ENCODE assay signal across 8 mouse cellular contexts in the genomic region with DNA sequence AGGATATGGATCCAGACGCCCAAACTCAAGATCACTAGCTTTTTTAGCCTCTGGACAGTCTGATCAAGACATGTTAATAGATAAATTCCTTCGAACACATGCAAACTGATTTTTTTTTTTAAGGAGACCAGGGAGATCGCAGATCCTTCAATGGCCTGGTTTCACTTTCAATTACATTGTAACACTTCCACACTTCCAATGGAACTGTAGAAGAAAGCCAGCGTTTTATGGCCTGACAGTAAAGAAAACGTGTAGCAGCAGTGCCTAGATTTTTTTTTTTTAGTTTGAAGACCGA. TPM values are rescaled to one million over a fixed set of nuclear protein-coding genes. Genes with fewer than 3 reads are reported as not detected.
DNase-seq lines count a peak whose midpoint lies in the region; ATAC-seq and TF ChIP-seq lines count a peak whose summit lies in the region.

No protein-coding gene starts in this region.

- 6% methylated on average over 6 of the region's 6 CpGs for WGBS in cerebellum, adult 2 months
- 6% methylated on average over 6 of the region's 6 CpGs for WGBS in liver, embryonic 14.5 days (ENCODE audit: insufficient replicate concordance)

- no peak for ATAC-seq in liver, embryonic 14.5 days (ENCODE audit: insufficient read depth)
- ATAC-seq in frontal cortex, adult (ENCODE audit: low TSS enrichment) = no peak
- ATAC-seq in granulocyte monocyte progenitor cell, adult 5-6 weeks (replicated peaks; ENCODE audit: poor library complexity, severe bottlenecking) = no peak

- peaks cover 24% of the 10 kb centered on the region for H3K4me1 ChIP-seq in cerebellum, adult 2 months (ENCODE audit: control insufficient read depth, insufficient read depth, low read length)
- peaks cover 9% of the 10 kb centered on the region for H3K4me1 ChIP-seq in testis, adult 2 months (ENCODE audit: control insufficient read depth, insufficient read depth, low read length)
- H3K4me1 ChIP-seq in liver, embryonic 14.5 days (replicated peaks; ENCODE audit: control insufficient read depth in 2 of 2, insufficient read depth in 2 of 2, low read length in 1 of 2) = peaks cover 13 to 23% of the 10 kb centered on the region in 2 experiments

- H3K9ac ChIP-seq in liver, embryonic 14.5 days (replicated peaks) = peak overlapping the region; percentile 88

- TF ChIP-seq POLR2A in cerebellum, adult 2 months (IDR thresholded peaks at IDR 0.05; ENCODE audit: borderline replicate concordance, insufficient read depth, low read length) = no peak
- TF ChIP-seq POLR2A in testis, adult 2 months (IDR thresholded peaks at IDR 0.05; ENCODE audit: control insufficient read depth, low read depth, low read length) = no peak

- H3K36me3 ChIP-seq in testis, adult 2 months (ENCODE audit: control insufficient read depth, insufficient read depth, low read length) = no peaks in the 10 kb centered on the region
- no peaks in the 10 kb centered on the region for H3K36me3 ChIP-seq in liver, embryonic 14.5 days (replicated peaks; ENCODE audit: control insufficient read depth, insufficient read depth, low read depth)

- H3K9me3 ChIP-seq in liver, embryonic 14.5 days (ENCODE audit: control insufficient read depth, low read length) = no peaks in the 10 kb centered on the region

- no peak overlapping the region for H3K27ac ChIP-seq in cerebellum, adult 2 months (ENCODE audit: insufficient read depth, low read length)
- H3K27ac ChIP-seq in testis, adult 2 months (ENCODE audit: control insufficient read depth, insufficient read depth, low read depth, low read length) = no peak overlapping the region; the same call in 1 of the 2 replicates
- no peak overlapping the region; the same call in 1 of the 2 replicates for H3K27ac ChIP-seq in liver, embryonic 14.5 days

- TF ChIP-seq CTCF in cerebellum, adult 2 months (IDR thresholded peaks at IDR 0.05; ENCODE audit: borderline replicate concordance, insufficient read depth, low read depth, low read length) = no peak
- no peak for TF ChIP-seq CTCF in testis, adult 2 months (IDR thresholded peaks at IDR 0.05; ENCODE audit: control insufficient read depth, insufficient read depth, insufficient replicate concordance, low read depth, low read length)
- no peak for TF ChIP-seq CTCF in liver, embryonic 14.5 days (IDR thresholded peaks at IDR 0.05; ENCODE audit: low read depth)

- peak overlapping the region; percentile 86 for H3K4me2 ChIP-seq in liver, embryonic 14.5 days (ENCODE audit: low read depth)

- H3K4me3 ChIP-seq in cerebellum, adult 2 months (replicated peaks; ENCODE audit: insufficient read depth, low read depth, low read length) = peak overlapping the region; percentile 65
- H3K4me3 ChIP-seq in testis, adult 2 months (ENCODE audit: control insufficient read depth, low read depth, low read length) = peak overlapping the region; percentile 97
- peak overlapping the region; percentile 77 to 87 for H3K4me3 ChIP-seq in liver, embryonic 14.5 days (ENCODE audit: insufficient read depth in 1 of 2, low read depth in 2 of 2, low read length in 2 of 2)

- no peaks in the 10 kb centered on the region for H3K27me3 ChIP-seq in cerebellum, adult 2 months (ENCODE audit: control insufficient read depth, insufficient read depth, low read length)
- no peaks in the 10 kb centered on the region for H3K27me3 ChIP-seq in testis, adult 2 months (ENCODE audit: control insufficient read depth, insufficient read depth, low read length)
- H3K27me3 ChIP-seq in liver, embryonic 14.5 days (ENCODE audit: control insufficient read depth, insufficient read depth, low read length) = no peaks in the 10 kb centered on the region

- TF ChIP-seq EP300 in liver, embryonic 14.5 days (IDR thresholded peaks at IDR 0.05; ENCODE audit: low read depth) = no peak

- no peak for DNase-seq in cerebellum, adult 2 months
- no peak for DNase-seq in cerebellum, postnatal 10 days
- DNase-seq in testis, postnatal 14 days (ENCODE audit: low spot score) = no peak
- DNase-seq in liver, embryonic 14.5 days (ENCODE audit: low read depth in 3 of 3, low spot score in 3 of 3) = no peak
- DNase-seq in frontal cortex, postnatal 36 days (ENCODE audit: low spot score in 2 of 2) = no peak

RNA-seq across cellular contexts. Expression of a gene that starts 1.2 kb away (rescaled TPM):
- 53.3 and 53.8 TPM in 2 replicates for polyA plus RNA-seq in cerebellum, adult 2 months (2012; rRNA removed)
- polyA plus RNA-seq in testis, adult 2 months (2012; rRNA removed) = 6.7 and 8.3 TPM in 2 replicates
- 4.9 and 6.7 TPM in 2 replicates for polyA plus RNA-seq in liver, embryonic 14.5 days (2012; rRNA removed)
- polyA plus RNA-seq in liver, embryonic 14.5 days (2014; fragmentation: Nextera tagmentation; extraction: Ambion mirVana) = 2.9 and 3.7 TPM in 2 replicates
- 60.9 and 70.6 TPM in 2 replicates for total RNA-seq in granulocyte monocyte progenitor cell, adult 5-6 weeks (2014; fragmentation: Nextera tagmentation)
- total RNA-seq in granulocyte monocyte progenitor cell, adult 5-6 weeks (2017) = 42.5 and 47.1 TPM in 2 replicates

RNA-seq across cellular contexts. Expression of a gene that starts 48.1 kb away (rescaled TPM):
- 26.6 and 27.1 TPM in 2 replicates for polyA plus RNA-seq in cerebellum, adult 2 months (2012; rRNA removed)
- polyA plus RNA-seq in testis, adult 2 months (2012; rRNA removed) = 6.0 and 6.8 TPM in 2 replicates
- 3.6 and 5.5 TPM in 2 replicates for polyA plus RNA-seq in liver, embryonic 14.5 days (2012; rRNA removed)
- polyA plus RNA-seq in liver, embryonic 14.5 days (2014; fragmentation: Nextera tagmentation; extraction: Ambion mirVana) = 11.3 and 11.7 TPM in 2 replicates
- 13.3 and 15.2 TPM in 2 replicates for total RNA-seq in granulocyte monocyte progenitor cell, adult 5-6 weeks (2014; fragmentation: Nextera tagmentation)
- 13.0 and 23.7 TPM in 2 replicates for total RNA-seq in granulocyte monocyte progenitor cell, adult 5-6 weeks (2017)
